Mouse (Mus musculus): ENCODE measurements around the gene Cdc14b.

DNA sequence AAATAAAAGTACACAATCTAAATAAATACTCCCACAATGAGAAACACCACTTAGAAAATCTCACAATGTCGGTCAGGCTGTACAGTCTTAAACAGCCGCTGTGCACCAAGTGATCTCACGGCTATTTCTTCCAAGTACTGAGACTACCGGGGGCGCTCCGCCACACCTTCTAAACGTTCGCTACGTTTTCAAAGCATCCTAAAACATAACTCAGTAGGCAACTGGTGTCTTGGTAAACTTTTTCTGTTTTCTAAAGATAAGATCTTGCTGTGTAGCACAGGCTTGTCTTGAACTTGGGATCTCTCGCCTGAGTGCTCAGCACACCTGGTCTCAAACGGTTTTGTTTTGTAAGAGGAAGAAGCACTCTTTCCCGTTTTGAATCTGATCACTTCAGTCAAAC lies 29.0 kb downstream of the Cdc14b start:
- TF ChIP-seq CTCF (IDR thresholded peaks at IDR 0.05; ENCODE audit: control insufficient read depth, insufficient read depth, insufficient read length) (no peak), MAX (IDR thresholded peaks at IDR 0.05) (no peak), FOSL1 (IDR thresholded peaks at IDR 0.05; ENCODE audit: insufficient read depth, low read length, poor library complexity, severe bottlenecking) (no peak)
